Mouse (Mus musculus) MEL (cell line): ENCODE data around the gene Diaph2.

Experiments used
- CTCF ChIP-seq, 3 experiments: IDR thresholded peaks in 2 of 3; conservative IDR thresholded peaks in 1 of 3; 2 replicates each; pipeline ENCODE4 v1.5.1; 2011 to 2012; ENCODE audit warnings: low read length in 3 of 3, low read depth in 2 of 3, mild to moderate bottlenecking in 2 of 3, improper control_type of control experiment in 1 of 3, inconsistent platforms in 1 of 3, mixed read lengths in 1 of 3, moderate library complexity in 1 of 3; ENCODE audit not compliant: control insufficient read depth in 1 of 3, insufficient read depth in 1 of 3, poor library complexity in 1 of 3, severe bottlenecking in 1 of 3
- ZC3H11A ChIP-seq: IDR thresholded peaks from 2 replicates; pipeline ENCODE4 v1.6.1; 2012; ENCODE audit warnings: low read depth, mild to moderate bottlenecking, inconsistent platforms, low read length, improper control_type of control experiment

GRCm38 (mm10) chrX:130212759-130213158, 463.2 kb downstream of the Diaph2 start:
- TF ChIP-seq ZC3H11A (no peak), CTCF (IDR thresholded peaks at IDR 0.05 in 2 of 3, conservative IDR thresholded peaks at IDR 0.05 in 1 of 3; ENCODE audit: control insufficient read depth in 1 of 3, insufficient read depth in 1 of 3, low read depth in 2 of 3, low read length in 3 of 3, poor library complexity in 1 of 3, severe bottlenecking in 1 of 3) (no peak)
